Mouse (Mus musculus): ENCODE measurements around the gene Ggact.

The Ggact gene

GRCm38 (mm10) chr14:122867531-122868285 is 45.8 kb downstream of the Ggact start:
- no peak for DNase-seq (ENCODE audit: low spot score)

- no peak for DNase-seq (ENCODE audit: low spot score)
Measured at GRCm38 (mm10) chr14:122865462-122866129, 48.0 kb downstream of the Ggact start.

- no peak for DNase-seq (ENCODE audit: low spot score)
Measured at GRCm38 (mm10) chr14:122862623-122863022, 50.9 kb downstream of the Ggact start.

- DNase-seq (ENCODE audit: low spot score) = no peak
Measured at GRCm38 (mm10) chr14:122859792-122860191, 53.8 kb downstream of the Ggact start.

- DNase-seq (ENCODE audit: low spot score) = no peak
Measured at GRCm38 (mm10) chr14:122852506-122853057, 61.0 kb downstream of the Ggact start.

GRCm38 (mm10) chr14:122837018-122837417 is 76.5 kb downstream of the Ggact start:
- DNase-seq (ENCODE audit: low spot score) = no peak

GRCm38 (mm10) chr14:122836221-122836620 is 77.3 kb downstream of the Ggact start:
- peak; percentile 84 for DNase-seq (ENCODE audit: low spot score)

DNA sequence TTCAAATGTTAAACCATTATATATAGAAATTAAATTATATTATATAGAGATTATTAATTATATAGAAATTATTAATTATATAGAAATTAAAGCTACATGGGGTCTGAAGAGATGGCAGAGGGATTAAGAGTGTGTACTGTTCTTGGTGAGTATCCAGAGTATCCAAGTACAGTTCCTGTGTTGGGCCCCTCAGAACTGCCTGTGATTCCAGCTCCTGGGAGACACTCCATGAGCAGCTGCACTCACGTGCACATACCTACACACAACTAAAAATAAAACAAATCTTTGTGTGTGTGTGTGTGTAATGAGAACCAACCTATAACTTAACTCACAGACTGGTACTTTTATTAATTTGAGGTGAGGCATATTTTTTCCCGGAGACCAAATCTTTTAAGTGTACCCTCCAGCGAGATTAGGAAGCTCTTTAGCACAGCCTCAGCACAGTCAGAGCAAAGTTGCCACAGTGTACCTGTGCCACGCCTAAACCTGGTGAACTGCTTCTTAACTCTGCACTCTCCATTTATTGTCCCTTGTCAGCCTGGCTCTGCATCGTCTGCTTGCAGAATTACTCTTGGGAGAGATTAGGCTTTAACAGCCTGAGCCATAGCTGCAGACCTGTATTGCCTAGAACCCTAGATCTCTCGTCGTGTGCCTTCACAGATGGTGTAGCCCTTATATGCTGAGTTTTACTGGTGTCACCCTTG is 77.9 kb downstream of the Ggact start:
- DNase-seq (ENCODE audit: low spot score) = peak; percentile 27

DNA sequence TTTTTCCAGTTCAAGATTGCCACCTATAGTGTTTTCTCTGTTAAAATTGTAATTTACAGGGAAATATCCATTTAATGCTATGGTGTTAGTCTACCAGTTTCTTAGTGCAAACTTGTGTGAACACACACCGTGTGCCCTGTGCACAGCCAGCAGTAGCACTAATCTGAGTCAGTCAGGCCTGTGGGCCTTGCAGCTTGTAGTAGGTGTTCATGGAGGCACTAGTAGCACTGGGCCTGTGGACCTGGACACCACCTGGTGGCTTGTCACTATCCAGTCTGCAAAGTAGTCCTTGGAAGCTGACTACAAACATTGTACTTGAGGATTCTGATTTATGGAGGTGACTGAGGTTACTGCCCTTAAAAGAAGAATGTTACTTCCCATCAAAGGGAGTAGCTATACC is 78.8 kb downstream of the Ggact start:
- DNase-seq (ENCODE audit: low spot score) = peak; percentile 17

DNA sequence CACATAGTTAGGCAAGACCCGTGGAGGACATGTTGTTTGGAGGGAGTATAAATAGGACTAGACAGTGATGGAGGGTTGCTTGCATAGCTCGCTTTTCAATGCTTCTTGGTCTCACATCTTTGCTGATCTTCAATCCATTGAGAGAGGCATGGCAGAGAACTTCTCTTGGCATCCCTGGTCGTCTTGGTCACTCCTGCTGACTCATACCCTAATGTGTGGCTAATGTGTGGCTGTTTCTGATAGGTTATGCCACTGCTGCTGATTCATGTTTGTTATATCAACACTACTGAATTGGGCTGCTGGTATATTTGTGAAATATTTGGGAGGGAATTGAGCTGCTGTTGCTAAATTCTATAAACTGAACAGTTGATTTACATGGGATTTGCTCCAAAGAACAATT is 79.9 kb downstream of the Ggact start:
- no peak for DNase-seq (ENCODE audit: low spot score)

DNA sequence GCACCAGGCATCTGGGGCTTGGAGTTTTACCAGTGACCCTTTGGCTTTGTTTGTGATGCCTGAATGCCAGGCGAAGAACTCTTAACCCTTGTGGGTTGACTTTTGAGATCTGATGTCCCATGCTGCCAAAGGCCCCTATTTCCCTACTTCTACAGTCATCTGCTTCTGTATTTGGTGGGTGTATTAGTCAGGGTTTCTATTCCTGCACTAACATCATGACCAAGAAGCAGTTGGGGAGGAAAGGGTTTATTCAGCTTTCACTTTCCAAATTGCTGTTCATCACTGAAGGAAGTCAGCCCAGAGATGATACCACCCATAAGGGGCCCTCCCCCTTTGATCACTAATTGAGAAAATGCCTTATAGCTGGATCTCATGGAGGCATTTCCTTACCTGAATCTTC is 83.1 kb downstream of the Ggact start:
- no peak for DNase-seq (ENCODE audit: low spot score)

GRCm38 (mm10) chr14:122825464-122825863 is 88.1 kb downstream of the Ggact start:
- no peak for DNase-seq (ENCODE audit: low spot score)

DNA sequence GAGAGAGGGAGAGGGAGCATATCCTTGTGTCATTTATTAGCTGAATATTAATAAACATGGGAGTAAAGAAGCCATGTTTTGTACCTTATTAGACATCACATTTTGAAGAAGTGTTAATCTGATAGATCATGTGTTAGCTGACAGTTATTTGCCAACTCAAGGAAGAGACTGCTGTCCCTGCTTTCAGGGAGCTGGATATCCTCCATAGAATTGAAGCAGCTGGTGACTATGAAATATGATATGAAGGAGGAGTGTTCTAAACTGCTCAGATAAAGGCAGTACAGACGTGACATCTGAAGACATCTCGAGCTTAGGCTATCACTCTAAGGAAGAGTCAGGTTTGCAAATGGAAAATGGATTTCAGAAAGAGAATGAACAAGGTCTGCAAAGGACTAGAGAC is 89.8 kb downstream of the Ggact start:
- DNase-seq (ENCODE audit: low spot score) = no peak

- no peak for DNase-seq (ENCODE audit: low spot score)
Measured at GRCm38 (mm10) chr14:122821002-122821401, 92.6 kb downstream of the Ggact start.

- no peak for DNase-seq (ENCODE audit: low spot score)
Measured at GRCm38 (mm10) chr14:122800296-122800695, 113.3 kb downstream of the Ggact start.

GRCm38 (mm10) chr14:122793368-122793767 is 120.2 kb downstream of the Ggact start:
- DNase-seq (ENCODE audit: low spot score) = no peak

- DNase-seq (ENCODE audit: low spot score) = no peak
Measured at GRCm38 (mm10) chr14:122790111-122790510, 123.4 kb downstream of the Ggact start.

GRCm38 (mm10) chr14:122788199-122788598 is 125.4 kb downstream of the Ggact start:
- no peak for DNase-seq (ENCODE audit: low spot score)

DNA sequence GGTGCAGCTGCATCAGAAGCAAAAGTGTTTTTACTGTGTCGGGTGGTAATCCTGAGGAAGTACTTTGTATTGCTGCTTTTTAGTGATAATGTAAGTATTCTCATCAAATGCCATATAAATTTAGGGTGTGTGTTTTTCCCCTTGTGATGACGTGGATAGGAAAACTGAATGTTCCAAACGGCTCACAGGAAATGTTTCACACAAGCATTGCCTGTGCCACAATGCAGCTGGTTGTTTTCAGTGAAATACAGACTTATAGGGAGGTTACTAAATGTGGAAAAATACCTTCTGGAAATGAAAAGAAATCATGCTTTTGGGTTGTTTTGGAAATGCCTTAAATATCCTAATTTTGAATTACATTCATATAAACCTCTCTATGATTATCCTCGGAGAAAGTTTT is 128.9 kb downstream of the Ggact start:
- DNase-seq (ENCODE audit: low spot score) = no peak

DNA sequence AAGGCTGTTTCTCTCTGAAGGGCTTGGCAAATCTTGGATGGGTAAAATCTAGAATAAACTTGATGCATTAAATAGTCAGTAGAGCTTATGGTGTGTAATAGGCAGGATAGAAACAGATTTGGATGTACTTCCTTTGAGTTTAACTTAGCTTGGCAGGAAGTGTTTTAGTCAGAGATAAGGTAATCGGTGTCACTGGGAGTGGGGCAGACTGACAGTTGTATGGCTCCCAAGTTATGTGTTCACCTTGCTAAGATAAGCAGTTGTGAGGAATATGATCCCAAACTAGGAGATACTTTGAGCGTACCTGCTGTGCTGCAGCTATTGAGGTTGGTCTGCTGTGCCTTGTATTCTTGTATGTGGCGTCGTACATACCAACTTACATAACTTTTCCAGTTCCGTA is 147.1 kb downstream of the Ggact start:
- no peak for DNase-seq (ENCODE audit: low spot score)
